Mouse (Mus musculus): ENCODE data around the gene Map1b. TPM values are rescaled to one million over a fixed set of nuclear protein-coding genes. Genes with fewer than 3 reads are reported as not detected.
A peak's percentile ranks its signal among the peaks of the same experiment; 100 is the strongest.

Gene Map1b
- polyA plus RNA-seq, 1 experiment: 4.5 TPM

- 83% methylated on average over 18 of the region's 18 CpGs for WGBS
- Histone ChIP-seq H3K27ac (ENCODE audit: control insufficient read depth, insufficient read depth, low read depth, low read length, poor library complexity) (no peak overlapping the region), H3K4me1 (ENCODE audit: control insufficient read depth, insufficient read depth, low read length) (no peaks in the 10 kb centered on the region), H3K4me3 (replicated peaks; ENCODE audit: control insufficient read depth, low read depth, low read length) (no peak overlapping the region)
- no peak for TF ChIP-seq CTCF (IDR thresholded peaks at IDR 0.05; ENCODE audit: control insufficient read depth, insufficient read depth, low read length)
- TF ChIP-seq POLR2A (IDR thresholded peaks at IDR 0.05; ENCODE audit: borderline replicate concordance, control insufficient read depth, low read depth, low read length): no peak
These were observed 74.5 kb downstream of the Map1b start for GRCm38 (mm10) chr13:99441700-99442433.

GRCm38 (mm10) chr13:99440228-99440627, 76.1 kb downstream of the Map1b start:
- 86% methylated on average over 2 of the region's 2 CpGs for WGBS
- no peak overlapping the region for H3K27ac ChIP-seq (ENCODE audit: control insufficient read depth, insufficient read depth, low read depth, low read length, poor library complexity)
- H3K4me3 ChIP-seq (replicated peaks; ENCODE audit: control insufficient read depth, low read depth, low read length): no peak overlapping the region
- H3K4me1 ChIP-seq (ENCODE audit: control insufficient read depth, insufficient read depth, low read length): no peaks in the 10 kb centered on the region
- TF ChIP-seq POLR2A (IDR thresholded peaks at IDR 0.05; ENCODE audit: borderline replicate concordance, control insufficient read depth, low read depth, low read length) (no peak), CTCF (IDR thresholded peaks at IDR 0.05; ENCODE audit: control insufficient read depth, insufficient read depth, low read length) (no peak)

DNA sequence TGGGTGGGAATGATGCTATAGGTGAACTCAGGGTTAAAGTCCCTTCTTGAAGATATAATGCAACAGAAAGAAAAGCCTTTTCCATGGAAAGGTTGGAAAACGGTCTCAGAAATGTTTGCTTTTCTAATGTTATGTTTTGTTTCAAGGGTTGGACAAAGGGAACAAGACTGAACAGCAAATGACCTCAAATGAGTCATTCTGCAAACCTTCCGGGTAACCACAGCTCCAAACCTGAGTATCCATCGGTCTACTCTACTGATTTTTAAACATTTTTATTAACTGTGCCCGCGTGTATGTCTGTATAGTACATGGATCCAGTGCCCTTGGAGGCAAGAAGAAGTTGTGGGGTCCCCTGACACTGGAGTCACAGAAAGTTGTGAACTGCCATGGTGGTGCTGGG, 77.0 kb downstream of the Map1b start:
- WGBS: 82% methylated on average over 5 of the region's 5 CpGs
- Histone ChIP-seq H3K4me1 (ENCODE audit: control insufficient read depth, insufficient read depth, low read length) (no peaks in the 10 kb centered on the region), H3K27ac (ENCODE audit: control insufficient read depth, insufficient read depth, low read depth, low read length, poor library complexity) (no peak overlapping the region), H3K4me3 (replicated peaks; ENCODE audit: control insufficient read depth, low read depth, low read length) (no peak overlapping the region)
- TF ChIP-seq CTCF (IDR thresholded peaks at IDR 0.05; ENCODE audit: control insufficient read depth, insufficient read depth, low read length): no peak
- TF ChIP-seq POLR2A (IDR thresholded peaks at IDR 0.05; ENCODE audit: borderline replicate concordance, control insufficient read depth, low read depth, low read length): no peak

- Histone ChIP-seq H3K27ac (ENCODE audit: control insufficient read depth, insufficient read depth, low read depth, low read length, poor library complexity) (no peak overlapping the region), H3K4me1 (ENCODE audit: control insufficient read depth, insufficient read depth, low read length) (no peaks in the 10 kb centered on the region), H3K4me3 (replicated peaks; ENCODE audit: control insufficient read depth, low read depth, low read length) (no peak overlapping the region)
- no peak for TF ChIP-seq CTCF (IDR thresholded peaks at IDR 0.05; ENCODE audit: control insufficient read depth, insufficient read depth, low read length)
- no peak for TF ChIP-seq POLR2A (IDR thresholded peaks at IDR 0.05; ENCODE audit: borderline replicate concordance, control insufficient read depth, low read depth, low read length)
These were observed 79.3 kb downstream of the Map1b start for GRCm38 (mm10) chr13:99437051-99437450.

DNA sequence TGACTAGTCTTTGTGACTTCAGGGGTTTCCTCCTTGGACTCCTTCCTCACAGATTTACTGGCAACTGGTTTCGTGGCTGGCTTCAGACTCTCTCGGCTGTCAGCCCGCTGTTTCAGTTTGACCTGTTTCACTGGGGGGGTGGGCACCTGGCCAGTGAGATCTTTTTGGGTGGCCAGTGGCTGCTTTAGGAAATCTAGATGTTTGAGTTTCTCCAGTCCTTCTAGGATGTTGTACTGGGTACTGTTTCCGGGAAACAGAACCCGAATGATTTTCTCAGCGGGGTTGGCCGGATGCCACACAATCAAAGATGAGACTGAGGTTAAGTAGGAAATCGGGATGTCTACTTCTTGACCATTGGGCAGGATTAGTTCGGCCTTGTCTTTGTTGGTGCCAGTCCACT, 81.8 kb downstream of the Map1b start:
- Histone ChIP-seq H3K4me1 (ENCODE audit: control insufficient read depth, insufficient read depth, low read length) (no peaks in the 10 kb centered on the region), H3K4me3 (replicated peaks; ENCODE audit: control insufficient read depth, low read depth, low read length) (no peak overlapping the region), H3K27ac (ENCODE audit: control insufficient read depth, insufficient read depth, low read depth, low read length, poor library complexity) (no peak overlapping the region)
- TF ChIP-seq CTCF (IDR thresholded peaks at IDR 0.05; ENCODE audit: control insufficient read depth, insufficient read depth, low read length) (no peak), POLR2A (IDR thresholded peaks at IDR 0.05; ENCODE audit: borderline replicate concordance, control insufficient read depth, low read depth, low read length) (no peak)
- 87% methylated on average over 9 of the region's 9 CpGs for WGBS

DNA sequence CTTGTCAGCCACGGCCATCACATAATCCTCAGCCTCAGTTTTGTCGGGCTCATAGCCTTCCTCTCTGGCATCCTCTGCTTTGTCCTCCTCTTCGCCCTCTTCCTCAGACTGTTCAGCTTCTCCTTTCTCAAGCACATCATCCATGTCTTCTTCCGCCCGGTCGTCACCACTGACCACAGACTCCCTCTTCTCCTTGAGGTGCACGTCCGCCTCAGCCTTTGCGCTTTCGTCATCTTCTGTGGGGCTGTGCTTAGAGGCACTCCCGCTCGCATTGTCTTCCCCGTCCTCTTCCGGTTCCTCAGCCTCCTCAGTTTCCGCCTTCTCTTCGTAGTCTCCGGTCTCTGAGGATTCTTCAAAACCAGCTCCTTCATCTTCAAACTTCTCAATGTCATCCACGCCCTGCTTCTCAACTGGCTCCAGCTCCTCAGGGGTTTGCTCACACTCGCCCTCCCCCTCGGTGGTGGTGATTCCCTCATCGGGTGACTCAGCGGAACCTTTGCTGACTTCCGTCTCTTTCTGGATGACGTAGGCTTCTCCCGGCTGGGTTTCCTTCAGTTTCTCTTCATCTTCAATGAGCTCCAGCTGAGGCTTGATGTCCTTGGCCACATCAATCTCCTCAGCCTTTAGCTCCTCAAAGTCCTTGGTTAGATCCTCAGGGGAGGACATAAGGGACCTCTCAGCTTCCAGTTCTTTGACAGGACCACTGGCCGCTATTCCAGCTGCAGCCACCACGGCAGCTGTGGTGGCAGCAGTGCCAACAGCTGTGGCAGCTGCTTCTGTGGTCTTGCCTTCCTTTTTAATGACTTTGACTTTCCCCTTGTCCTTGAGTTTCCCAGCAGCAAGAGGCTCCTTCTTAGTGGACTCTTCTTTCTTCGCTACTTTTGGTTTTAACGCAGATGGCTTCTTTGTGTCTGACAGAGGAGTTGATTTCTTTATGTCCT, 83.0 kb downstream of the Map1b start:
- TF ChIP-seq CTCF (IDR thresholded peaks at IDR 0.05; ENCODE audit: control insufficient read depth, insufficient read depth, low read length) (no peak), POLR2A (IDR thresholded peaks at IDR 0.05; ENCODE audit: borderline replicate concordance, control insufficient read depth, low read depth, low read length) (no peak)
- H3K27ac ChIP-seq (ENCODE audit: control insufficient read depth, insufficient read depth, low read depth, low read length, poor library complexity): no peak overlapping the region
- H3K4me1 ChIP-seq (ENCODE audit: control insufficient read depth, insufficient read depth, low read length): no peaks in the 10 kb centered on the region
- peak overlapping the region; percentile 13 for H3K4me3 ChIP-seq (replicated peaks; ENCODE audit: control insufficient read depth, low read depth, low read length)
- 73% methylated on average over 29 of the region's 29 CpGs for WGBS

- Histone ChIP-seq H3K27ac (ENCODE audit: control insufficient read depth, insufficient read depth, low read depth, low read length, poor library complexity) (no peak overlapping the region), H3K4me1 (ENCODE audit: control insufficient read depth, insufficient read depth, low read length) (no peaks in the 10 kb centered on the region), H3K4me3 (replicated peaks; ENCODE audit: control insufficient read depth, low read depth, low read length) (no peak overlapping the region)
- TF ChIP-seq CTCF (IDR thresholded peaks at IDR 0.05; ENCODE audit: control insufficient read depth, insufficient read depth, low read length) (no peak), POLR2A (IDR thresholded peaks at IDR 0.05; ENCODE audit: borderline replicate concordance, control insufficient read depth, low read depth, low read length) (no peak)
- WGBS: 81% methylated on average over 13 of the region's 13 CpGs
These were observed 92.8 kb downstream of the Map1b start for GRCm38 (mm10) chr13:99423581-99423980.

- 90% methylated on average over 9 of the region's 9 CpGs for WGBS
- no peak overlapping the region for H3K27ac ChIP-seq (ENCODE audit: control insufficient read depth, insufficient read depth, low read depth, low read length, poor library complexity)
- TF ChIP-seq POLR2A (IDR thresholded peaks at IDR 0.05; ENCODE audit: borderline replicate concordance, control insufficient read depth, low read depth, low read length) (no peak), CTCF (IDR thresholded peaks at IDR 0.05; ENCODE audit: control insufficient read depth, insufficient read depth, low read length) (no peak)
- no peak overlapping the region for H3K4me3 ChIP-seq (replicated peaks; ENCODE audit: control insufficient read depth, low read depth, low read length)
- H3K4me1 ChIP-seq (ENCODE audit: control insufficient read depth, insufficient read depth, low read length): no peaks in the 10 kb centered on the region
These were observed 99.7 kb downstream of the Map1b start for GRCm38 (mm10) chr13:99416601-99417000.
